Mouse (Mus musculus): ENCODE results near the gene Tlr5.

The Tlr5 gene

DNA sequence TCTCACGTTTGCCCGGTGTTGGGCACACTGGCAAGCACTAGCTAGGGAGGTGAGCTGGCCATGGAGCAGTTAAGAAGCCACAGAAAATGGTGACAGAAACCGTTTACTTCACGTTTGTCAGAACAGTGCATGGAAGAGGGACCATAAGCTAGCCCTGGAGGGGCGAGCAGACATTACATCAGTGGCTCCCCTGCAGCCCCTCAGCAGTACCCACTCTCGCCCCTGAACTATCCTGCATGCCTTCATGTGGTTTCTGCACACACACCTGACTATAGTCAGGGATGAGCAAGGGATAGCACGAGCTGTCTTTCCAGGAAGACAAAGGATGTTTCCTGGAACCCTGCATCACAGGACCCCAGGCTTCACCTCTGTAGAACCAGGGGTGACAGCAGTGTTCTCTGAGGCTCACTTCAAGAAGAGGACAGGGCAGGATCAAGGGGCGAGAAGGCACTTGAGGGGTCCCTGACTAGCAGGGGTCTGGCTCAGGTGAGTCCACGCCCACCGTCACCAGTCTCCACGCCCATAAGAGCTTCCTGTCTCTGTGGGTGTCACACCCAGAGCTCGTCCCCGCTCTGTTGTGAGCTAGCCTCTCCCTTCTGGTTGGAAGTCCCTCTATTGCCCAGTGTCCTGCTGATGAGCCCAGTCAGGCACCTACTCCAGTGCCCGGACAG is 35.6 kb downstream of the Tlr5 start:
- DNase-seq (ENCODE audit: low spot score in 2 of 2) = no peak

DNA sequence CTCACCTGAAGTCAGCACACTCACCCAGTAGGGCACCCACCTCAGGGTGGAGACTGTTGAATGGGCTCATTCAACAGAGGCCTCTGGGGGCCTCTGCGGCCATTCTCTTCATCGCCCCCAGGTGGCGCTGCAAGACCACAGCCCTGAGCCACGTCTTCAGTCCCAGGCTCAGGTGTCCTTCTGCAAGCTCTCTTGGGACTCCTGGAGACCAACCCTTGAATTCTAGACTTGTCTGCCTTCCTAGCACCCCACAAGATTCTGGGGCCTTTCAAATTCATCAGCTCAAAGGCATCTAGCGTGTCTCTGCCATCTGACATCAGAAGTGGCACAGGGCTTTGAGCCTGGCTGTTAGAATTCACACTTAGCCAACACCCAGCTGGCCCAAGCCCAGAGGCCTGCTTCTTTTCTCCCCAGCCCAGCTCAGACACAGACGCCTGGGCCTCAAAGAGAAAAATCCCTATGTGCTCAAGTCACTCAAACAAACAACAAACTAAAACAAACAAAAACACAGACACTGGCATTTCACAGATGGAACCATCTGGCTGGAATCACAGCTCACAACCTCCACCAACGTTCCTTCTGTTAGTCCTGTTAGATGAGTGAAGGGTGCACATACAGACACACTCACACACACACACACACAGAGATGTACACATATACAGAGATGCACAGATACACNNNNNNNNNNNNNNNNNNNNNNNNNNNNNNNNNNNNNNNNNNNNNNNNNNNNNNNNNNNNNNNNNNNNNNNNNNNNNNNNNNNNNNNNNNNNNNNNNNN is 36.6 kb downstream of the Tlr5 start:
- peak in 1 of 2 experiments; percentile 65 for DNase-seq (ENCODE audit: low spot score in 2 of 2)

Measured in frontal cortex, postnatal 10 days (tissue).